Mouse (Mus musculus): ENCODE results near the gene Sap18b. TPM values are rescaled to one million over a fixed set of nuclear protein-coding genes. Genes with fewer than 3 reads are reported as not detected.

The Sap18b gene
- total RNA-seq, 1 experiment from 2014 or later, result 211 TPM

Other genes with a start within 250 kb of the Sap18b start
- not detected in 2 replicates for gene Prss54, start 249.0 kb upstream of the Sap18b start, total RNA-seq (2021)
- 2.9 and 4.1 TPM in 2 replicates for gene Gins3, start 191.9 kb upstream of the Sap18b start, total RNA-seq (2021)
- gene Ndrg4, start 148.4 kb upstream of the Sap18b start, total RNA-seq (2021), result 19.8 and 36.4 TPM in 2 replicates
- gene Setd6, start 109.5 kb upstream of the Sap18b start, total RNA-seq (2021), result 24.6 and 26.9 TPM in 2 replicates
- 144 and 154 TPM in 2 replicates for gene Cnot1, start 17.9 kb upstream of the Sap18b start, total RNA-seq (2021)
- gene Slc38a7, start 28.2 kb downstream of the Sap18b start, total RNA-seq (2021), result 13.3 and 13.6 TPM in 2 replicates
- 99.6 and 129 TPM in 2 replicates for gene Got2, start 63.2 kb downstream of the Sap18b start, total RNA-seq (2021)

Measured in adrenal gland, postnatal 14 days (tissue).